Mouse (Mus musculus) C2C12 (cell line): Measurements from ENCODE around the gene Olfr902.

ENCODE experiments used
- CEBPB ChIP-seq: IDR thresholded peaks from one replicate; pipeline ENCODE4 v1.6.1; 2011; ENCODE audit warnings: low read depth, mild to moderate bottlenecking, control low read depth, moderate library complexity
- CTCF ChIP-seq: IDR thresholded peaks from one replicate; pipeline ENCODE4 v1.5.1; 2011; ENCODE audit not compliant: control insufficient read depth, insufficient read depth, insufficient read length
- MYOD1 ChIP-seq: IDR thresholded peaks from one replicate; pipeline ENCODE4 v1.6.1; 2011; ENCODE audit warnings: low read depth; ENCODE audit not compliant: control insufficient read depth, insufficient read length
- MYOG ChIP-seq: IDR thresholded peaks from one replicate; pipeline ENCODE4 v1.6.1; 2011; ENCODE audit not compliant: control insufficient read depth, insufficient read length; ENCODE audit errors: extremely low read depth
- USF1 ChIP-seq: IDR thresholded peaks from one replicate; pipeline ENCODE4 v1.6.1; 2011; ENCODE audit warnings: low read depth, mild to moderate bottlenecking, control low read depth, moderate library complexity

- TF ChIP-seq CTCF (no peak), USF1 (no peak), MYOG (no peak), CEBPB (no peak), MYOD1 (no peak)
Measured at GRCm38 (mm10) chr9:38427026-38427425, 20.4 kb upstream of the Olfr902 start.
